Comparison of ENCODE assay signal across 7 mouse cellular contexts in the genomic region with DNA sequence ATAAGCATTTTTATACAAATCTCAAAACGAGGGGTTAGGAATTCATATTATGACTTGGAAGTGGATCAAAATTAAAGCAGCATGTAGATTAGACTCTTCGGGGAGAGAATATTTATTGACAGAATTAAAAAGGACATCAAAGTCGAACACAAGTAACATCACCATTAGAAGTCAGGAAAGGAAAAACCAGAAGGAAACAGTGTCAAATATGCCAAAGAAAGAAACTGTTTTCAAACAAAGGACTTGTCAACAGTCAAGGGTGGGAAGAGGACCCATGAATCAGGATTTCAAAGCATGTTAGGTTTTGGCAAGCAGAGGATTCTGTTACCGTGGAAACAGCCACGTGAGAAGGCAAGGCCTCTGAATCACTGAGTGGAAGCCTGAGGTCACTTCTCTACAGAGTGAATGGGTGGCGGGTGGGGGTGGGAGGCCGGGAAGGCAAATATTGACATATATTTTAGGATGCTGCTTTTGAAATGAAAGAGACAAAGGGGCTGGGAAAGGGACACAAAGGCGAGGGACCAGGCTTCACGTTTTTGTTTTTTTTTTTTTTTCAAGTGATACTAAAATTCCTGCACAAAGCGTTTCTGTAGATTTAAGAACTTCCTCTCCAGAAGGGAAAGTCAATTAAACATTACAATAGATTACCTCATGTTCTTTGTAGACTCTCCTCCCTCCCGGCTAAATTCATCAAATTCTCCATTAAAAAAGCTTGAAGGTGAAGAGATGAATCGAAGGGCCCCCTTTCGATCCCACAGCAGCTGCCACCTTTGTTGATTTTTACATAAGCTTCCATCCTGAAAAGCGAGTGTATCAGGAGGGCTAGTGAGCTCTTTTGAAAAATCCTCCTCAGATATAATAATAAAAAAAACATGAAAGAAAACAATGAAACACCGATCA. TPM values are rescaled to one million over a fixed set of nuclear protein-coding genes. Genes with fewer than 3 reads are reported as not detected.
DNase-seq lines count a peak whose midpoint lies in the region; ATAC-seq and TF ChIP-seq lines count a peak whose summit lies in the region.

No protein-coding gene starts in this region.

- intact Hi-C loops in left cerebral cortex, postnatal 14 days (cut with DNase I) = no loop called here

- no peak for TF ChIP-seq CTCF in Patski (IDR thresholded peaks at IDR 0.05)

- ATAC-seq in Patski = peak; percentile 54
- ATAC-seq in activated CD4-positive, CD25-positive, alpha-beta regulatory T cell, adult 4 months = no peak

- peak; percentile 19 for DNase-seq in Patski (ENCODE audit: low read depth, low spot score)
- peak; percentile 84 for DNase-seq in brain, adult 2 months (ENCODE audit: low read depth, low spot score)
- DNase-seq in frontal cortex, adult 2 months (ENCODE audit: extremely low spot score in 1 of 2, low spot score in 1 of 2) = peak; percentile 21 to 67
- DNase-seq in left cerebral cortex, postnatal 14 days (ENCODE audit: low spot score in 2 of 2) = peak; percentile 55 to 69
- peak; percentile 39 to 53 for DNase-seq in right cerebral cortex, adult 2 months (ENCODE audit: low spot score in 2 of 2)
- DNase-seq in thymus, postnatal 25 days = no peak

- POLR2A ChIA-PET in Patski (lab: Charles Lee) = no interaction called here

- in situ Hi-C loops in Patski (cut with MboI; ENCODE audit: low pct_unique_long_range_greater_than_20kb) = no loop called here

- CTCF ChIA-PET in Patski (lab: Charles Lee) = no interaction called here

- H3K27me3 ChIP-seq in Patski = peaks cover 16% of the 10 kb centered on the region

RNA-seq across cellular contexts. Expression of a gene that starts 18.3 kb away (rescaled TPM):
- polyA plus RNA-seq in Patski (2021) = not detected
- not detected in 2 replicates for polyA plus RNA-seq in frontal cortex, adult 2 months (2012; rRNA removed)
- not detected for total RNA-seq in left cerebral cortex, postnatal 14 days (2021)
- polyA plus RNA-seq in activated CD4-positive, CD25-positive, alpha-beta regulatory T cell, adult 4 months (2017; shearing (Covaris generic)) = not detected
